Mouse (Mus musculus) MEL (cell line): ENCODE measurements around the gene Pcsk2. TPM values are rescaled to one million over a fixed set of nuclear protein-coding genes. Genes with fewer than 3 reads are reported as not detected.

ENCODE experiments used
- DNase-seq: peaks from one replicate; pipeline ENCODE4 v3.0.0; 2011; ENCODE audit warnings: low read depth, low spot score
- H3K27ac ChIP-seq: 2 replicates; pipeline ENCODE4 v1.5.1; 2012; ENCODE audit warnings: low read depth, mild to moderate bottlenecking, control low read depth, low read length, moderate library complexity; ENCODE audit not compliant: control insufficient read depth
- H3K27me3 ChIP-seq, 2 experiments: fragments of 150-350 bp in 1 of 2; sonication (generic) in 1 of 2; 2 replicates each; pipeline ENCODE4 v1.6.1; 2012; ENCODE audit warnings: low read length in 2 of 2, mild to moderate bottlenecking in 2 of 2, improper control_type of control experiment in 1 of 2, moderate library complexity in 1 of 2; ENCODE audit not compliant: insufficient read depth in 2 of 2, control insufficient read depth in 1 of 2
- H3K36me3 ChIP-seq, 2 experiments: 2 replicates each; pipeline ENCODE4 v1.6.1; 2012 to 2014; ENCODE audit warnings: low read length in 2 of 2, improper control_type of control experiment in 1 of 2, inconsistent platforms in 1 of 2, mild to moderate bottlenecking in 1 of 2; ENCODE audit not compliant: insufficient read depth in 2 of 2, control insufficient read depth in 1 of 2
- H3K4me1 ChIP-seq, 2 experiments: fragments of 150-350 bp in 1 of 2; sonication (generic) in 1 of 2; 2 replicates each; pipeline ENCODE4 v1.6.1; 2012; ENCODE audit warnings: low read length in 2 of 2, improper control_type of control experiment in 1 of 2, mild to moderate bottlenecking in 1 of 2; ENCODE audit not compliant: insufficient read depth in 2 of 2, control insufficient read depth in 1 of 2
- H3K4me3 ChIP-seq, 2 experiments: fragments of 150-350 bp in 1 of 2; sonication (generic) in 1 of 2; 2 replicates each; pipeline ENCODE4 v1.5.1; 2012; ENCODE audit warnings: low read depth in 2 of 2, low read length in 2 of 2, mild to moderate bottlenecking in 2 of 2, moderate library complexity in 2 of 2, control low read depth in 1 of 2, improper control_type of control experiment in 1 of 2; ENCODE audit not compliant: control insufficient read depth in 1 of 2, insufficient read depth in 1 of 2
- H3K79me2 ChIP-seq: 2 replicates; pipeline ENCODE4 v1.6.1; 2012; ENCODE audit warnings: mild to moderate bottlenecking, low read length, moderate library complexity; ENCODE audit not compliant: control insufficient read depth, poor library complexity, insufficient read depth
- H3K9ac ChIP-seq: 2 replicates; pipeline ENCODE4 v1.6.1; 2012; ENCODE audit warnings: low read depth, mild to moderate bottlenecking, control low read depth, low read length, moderate library complexity; ENCODE audit not compliant: control insufficient read depth, poor library complexity, severe bottlenecking
- H3K9me3 ChIP-seq: fragments of 150-350 bp; sonication (generic); replicated peaks from 2 replicates; pipeline ENCODE4 v1.6.1; 2012; ENCODE audit warnings: mild to moderate bottlenecking, low read length, improper control_type of control experiment, moderate library complexity; ENCODE audit not compliant: insufficient read depth
- BHLHE40 ChIP-seq: IDR thresholded peaks from 2 replicates; pipeline ENCODE4 v1.6.1; 2012; ENCODE audit warnings: low read depth, mild to moderate bottlenecking, inconsistent platforms, low read length, improper control_type of control experiment, borderline replicate concordance
- CHD1 ChIP-seq: IDR thresholded peaks from 2 replicates; pipeline ENCODE4 v1.6.1; 2012; ENCODE audit warnings: low read depth, mild to moderate bottlenecking, inconsistent platforms, low read length, improper control_type of control experiment
- ELF1 ChIP-seq: IDR thresholded peaks from 2 replicates; pipeline ENCODE4 v1.6.1; 2014; ENCODE audit warnings: low read depth, mild to moderate bottlenecking, inconsistent platforms, low read length, improper control_type of control experiment, moderate library complexity
- EP300 ChIP-seq, 2 experiments: IDR thresholded peaks; 2 replicates each; pipeline ENCODE4 v1.6.1; 2011; ENCODE audit warnings: improper control_type of control experiment in 2 of 2, low read length in 2 of 2, low read depth in 1 of 2, mild to moderate bottlenecking in 1 of 2
- GABPA ChIP-seq: IDR thresholded peaks from 2 replicates; pipeline ENCODE4 v1.6.1; 2012; ENCODE audit warnings: low read depth, mild to moderate bottlenecking, inconsistent platforms, low read length, improper control_type of control experiment, moderate library complexity
- HCFC1 ChIP-seq: IDR thresholded peaks from 2 replicates; pipeline ENCODE4 v1.6.1; 2012; ENCODE audit warnings: low read depth, mild to moderate bottlenecking, inconsistent platforms, low read length, improper control_type of control experiment, moderate library complexity
- JUND ChIP-seq: IDR thresholded peaks from 2 replicates; pipeline ENCODE4 v1.6.1; 2011; ENCODE audit warnings: low read depth, mild to moderate bottlenecking, improper control_type of control experiment, low read length
- KAT2A ChIP-seq: conservative IDR thresholded peaks from 2 replicates; pipeline ENCODE4 v1.6.1; 2012; ENCODE audit warnings: low read depth, low read length, improper control_type of control experiment, inconsistent platforms
- MAFK ChIP-seq: IDR thresholded peaks from 2 replicates; pipeline ENCODE4 v1.6.1; 2011; ENCODE audit warnings: low read depth, mild to moderate bottlenecking, low read length, improper control_type of control experiment, borderline replicate concordance
- MAX ChIP-seq: IDR thresholded peaks from 2 replicates; pipeline ENCODE4 v1.6.1; 2011; ENCODE audit warnings: low read length, improper control_type of control experiment
- MYC ChIP-seq: IDR thresholded peaks from 2 replicates; pipeline ENCODE4 v1.6.1; 2011; ENCODE audit warnings: low read depth, mild to moderate bottlenecking, low read length, improper control_type of control experiment, moderate library complexity
- NELFE ChIP-seq: IDR thresholded peaks from 2 replicates; pipeline ENCODE4 v1.6.1; 2011; ENCODE audit warnings: low read depth, low read length, improper control_type of control experiment
- POLR2AphosphoS2 ChIP-seq: IDR thresholded peaks from 2 replicates; pipeline ENCODE4 v1.6.1; 2011; ENCODE audit warnings: low read length, improper control_type of control experiment
- RAD21 ChIP-seq: IDR thresholded peaks from 2 replicates; pipeline ENCODE4 v1.6.1; 2011; ENCODE audit warnings: mild to moderate bottlenecking, low read depth, low read length, improper control_type of control experiment
- RCOR1 ChIP-seq: IDR thresholded peaks from 2 replicates; pipeline ENCODE4 v1.6.1; 2012; ENCODE audit warnings: low read depth, mild to moderate bottlenecking, inconsistent platforms, low read length, improper control_type of control experiment
- SIN3A ChIP-seq: IDR thresholded peaks from 2 replicates; pipeline ENCODE4 v1.6.1; 2012; ENCODE audit warnings: low read length, improper control_type of control experiment, inconsistent platforms
- SMC3 ChIP-seq: IDR thresholded peaks from 2 replicates; pipeline ENCODE4 v1.6.1; 2011; ENCODE audit warnings: low read depth, low read length, improper control_type of control experiment
- USF2 ChIP-seq, 2 experiments: IDR thresholded peaks; 2 replicates each; pipeline ENCODE4 v1.6.1; 2011 to 2012; ENCODE audit warnings: improper control_type of control experiment in 2 of 2, low read length in 2 of 2, borderline replicate concordance in 1 of 2, inconsistent platforms in 1 of 2, low read depth in 1 of 2, mild to moderate bottlenecking in 1 of 2; ENCODE audit not compliant: insufficient read depth in 1 of 2
- ZC3H11A ChIP-seq: IDR thresholded peaks from 2 replicates; pipeline ENCODE4 v1.6.1; 2012; ENCODE audit warnings: low read depth, mild to moderate bottlenecking, inconsistent platforms, low read length, improper control_type of control experiment
- ZKSCAN1 ChIP-seq: IDR thresholded peaks from 2 replicates; pipeline ENCODE4 v1.6.1; 2012; ENCODE audit warnings: low read depth, mild to moderate bottlenecking, inconsistent platforms, low read length, improper control_type of control experiment, moderate library complexity
- ZMIZ1 ChIP-seq: IDR thresholded peaks from 2 replicates; pipeline ENCODE4 v1.6.1; 2012; ENCODE audit warnings: low read depth, mild to moderate bottlenecking, inconsistent platforms, low read length, improper control_type of control experiment, moderate library complexity
- ZNF384 ChIP-seq: IDR thresholded peaks from 2 replicates; pipeline ENCODE4 v1.6.1; 2012; ENCODE audit warnings: low read depth, mild to moderate bottlenecking, inconsistent platforms, low read length, improper control_type of control experiment
- polyA plus RNA-seq, 2 experiments: library from polyadenylated mRNA; stranded (reverse) in 1 of 2; unstranded in 1 of 2; fragments of >175 nt in 1 of 2; fragments of >200 nt in 1 of 2; gene quantifications; 2 replicates each; pipeline versions ENCODE4 v1.2.1 to v1.2.4; 2012; ENCODE audit warnings: low replicate concordance in 2 of 2, low read depth in 1 of 2; ENCODE audit not compliant: insufficient read length in 2 of 2, insufficient read depth in 1 of 2, missing spikeins in 1 of 2
- total RNA-seq: library from RNA; depleted of rRNA; stranded (reverse); fragments of 300-350 nt; gene quantifications from 2 replicates; pipeline ENCODE4 v1.2.3, GENCODE M21; 2012

Pcsk2 gene
- total and polyA plus RNA-seq, 3 experiments, result not detected

GRCm38 (mm10) chr2:143585341-143585740 lies 39.4 kb downstream of the Pcsk2 start:
- H3K4me3 ChIP-seq, result no peak overlapping the region
- no peaks in the 10 kb centered on the region for H3K27me3 ChIP-seq
- no peak overlapping the region for H3K27ac ChIP-seq
- TF ChIP-seq ZKSCAN1 (no peak), MAX (no peak), RAD21 (no peak), MAFK (no peak), SIN3A (no peak), RCOR1 (no peak), USF2 (IDR thresholded peaks at IDR 0.05; ENCODE audit: borderline replicate concordance in 1 of 2, insufficient read depth in 1 of 2, low read depth in 1 of 2, low read length in 2 of 2) (no peak), ELF1 (no peak), ZC3H11A (no peak), KAT2A (no peak), GABPA (no peak), EP300 (IDR thresholded peaks at IDR 0.05; ENCODE audit: low read depth in 1 of 2, low read length in 2 of 2) (no peak), CHD1 (no peak), SMC3 (no peak), MYC (no peak)
- no peaks in the 10 kb centered on the region for H3K4me1 ChIP-seq
- H3K36me3 ChIP-seq, result no peaks in the 10 kb centered on the region
- DNase-seq, result no peak
- H3K79me2 ChIP-seq, result no peaks in the 10 kb centered on the region
- H3K9me3 ChIP-seq, result no peaks in the 10 kb centered on the region
- H3K9ac ChIP-seq, result no peak overlapping the region

- H3K27me3 ChIP-seq, result no peaks in the 10 kb centered on the region
- DNase-seq, result no peak
- H3K4me3 ChIP-seq, result no peak overlapping the region
- no peaks in the 10 kb centered on the region for H3K79me2 ChIP-seq
- H3K9me3 ChIP-seq, result no peaks in the 10 kb centered on the region
- TF ChIP-seq BHLHE40, result no peak
- no peak for TF ChIP-seq NELFE
- TF ChIP-seq ZNF384, result no peak
- TF ChIP-seq RAD21, result no peak
- TF ChIP-seq ZMIZ1, result no peak
- no peak for TF ChIP-seq HCFC1
- TF ChIP-seq EP300 (IDR thresholded peaks at IDR 0.05; ENCODE audit: low read depth in 1 of 2, low read length in 2 of 2), result no peak
- TF ChIP-seq JUND, result no peak
- no peak for TF ChIP-seq RCOR1
- no peak for TF ChIP-seq MAFK
- TF ChIP-seq POLR2AphosphoS2, result no peak
- TF ChIP-seq ZKSCAN1, result no peak
- no peak for TF ChIP-seq ELF1
- H3K36me3 ChIP-seq, result no peaks in the 10 kb centered on the region
- no peaks in the 10 kb centered on the region for H3K4me1 ChIP-seq
- no peak overlapping the region for H3K9ac ChIP-seq
- no peak overlapping the region for H3K27ac ChIP-seq
These were observed 44.4 kb downstream of the Pcsk2 start for GRCm38 (mm10) chr2:143590398-143590797.
